Mouse (Mus musculus) central nervous system, embryonic 11.5 days (tissue): ENCODE results near the gene Cd3eap. TPM values are rescaled to one million over a fixed set of nuclear protein-coding genes. Genes with fewer than 3 reads are reported as not detected.

Experiments
- polyA plus RNA-seq: library from polyadenylated mRNA; depleted of rRNA; stranded (reverse); fragments of >200 nt; gene quantifications from 2 replicates; pipeline ENCODE4 v1.2.3, GENCODE M21; 2012; rRNA removed

Gene Cd3eap
- 13.1 and 16.6 TPM in 2 replicates for polyA plus RNA-seq

GRCm38 (mm10) chr7:19359299-19359891 is at the start of gene Cd3eap, which contains the start of gene Ppp1r13l:
TSS of gene Cd3eap (minus strand) at chr7:19359483.
TSS of gene Ppp1r13l (plus strand) at chr7:19359749.

DNA sequence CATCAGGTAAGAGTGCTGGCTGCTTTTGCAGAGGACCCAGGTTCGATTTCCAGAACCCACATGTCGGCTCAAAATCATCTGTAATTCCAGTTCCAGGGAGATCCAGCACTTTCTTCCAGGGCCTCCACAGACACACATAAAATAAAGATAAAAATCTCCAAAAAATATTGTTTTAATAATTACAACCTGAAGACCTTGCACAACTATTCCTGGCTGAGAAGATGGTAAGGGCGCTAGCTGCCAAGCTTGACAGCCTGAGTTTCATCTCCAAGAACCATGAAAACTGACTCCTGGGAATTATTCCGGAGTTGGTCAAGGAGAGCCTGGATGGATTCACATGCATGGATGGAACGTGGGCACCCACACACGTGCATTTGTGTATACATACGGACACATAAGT is 45.2 kb upstream of the Cd3eap start, which contains the start of gene Ckm:
Gene Ckm (plus strand): TSS at position 301 of the 400 bp plus-strand sequence.

DNA sequence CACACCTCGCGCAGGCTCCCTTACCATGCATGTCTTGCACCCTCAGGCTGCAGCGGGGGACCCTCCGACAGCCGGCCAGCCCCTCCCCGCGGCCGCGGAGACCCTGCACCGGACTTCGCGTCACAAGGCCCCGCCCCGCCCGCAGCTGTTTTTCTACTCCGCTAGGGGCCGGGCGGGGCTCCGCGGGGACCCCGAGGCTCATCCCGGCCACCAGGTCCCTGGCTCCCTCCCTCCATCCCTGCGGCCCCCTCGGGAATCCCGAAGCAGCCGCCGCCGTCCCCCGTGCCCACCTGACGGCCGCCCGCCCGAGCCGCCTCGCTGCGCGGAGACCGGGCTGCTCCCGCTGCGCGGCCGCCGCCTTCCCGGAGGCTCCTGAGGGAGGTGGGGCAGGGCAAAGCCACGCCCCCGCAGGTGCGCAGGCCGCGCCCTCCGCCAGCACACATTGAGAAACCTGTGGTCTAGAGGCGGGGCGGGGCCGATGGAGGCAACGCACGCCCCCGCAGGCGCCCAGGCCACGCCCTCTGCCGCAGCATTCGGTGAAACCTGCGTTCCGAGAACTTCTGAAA is 44.5 kb upstream of the Cd3eap start, which contains the start of gene Klc3:
Gene Klc3 (minus strand): TSS at position 374 of the 566 bp plus-strand sequence.

DNA sequence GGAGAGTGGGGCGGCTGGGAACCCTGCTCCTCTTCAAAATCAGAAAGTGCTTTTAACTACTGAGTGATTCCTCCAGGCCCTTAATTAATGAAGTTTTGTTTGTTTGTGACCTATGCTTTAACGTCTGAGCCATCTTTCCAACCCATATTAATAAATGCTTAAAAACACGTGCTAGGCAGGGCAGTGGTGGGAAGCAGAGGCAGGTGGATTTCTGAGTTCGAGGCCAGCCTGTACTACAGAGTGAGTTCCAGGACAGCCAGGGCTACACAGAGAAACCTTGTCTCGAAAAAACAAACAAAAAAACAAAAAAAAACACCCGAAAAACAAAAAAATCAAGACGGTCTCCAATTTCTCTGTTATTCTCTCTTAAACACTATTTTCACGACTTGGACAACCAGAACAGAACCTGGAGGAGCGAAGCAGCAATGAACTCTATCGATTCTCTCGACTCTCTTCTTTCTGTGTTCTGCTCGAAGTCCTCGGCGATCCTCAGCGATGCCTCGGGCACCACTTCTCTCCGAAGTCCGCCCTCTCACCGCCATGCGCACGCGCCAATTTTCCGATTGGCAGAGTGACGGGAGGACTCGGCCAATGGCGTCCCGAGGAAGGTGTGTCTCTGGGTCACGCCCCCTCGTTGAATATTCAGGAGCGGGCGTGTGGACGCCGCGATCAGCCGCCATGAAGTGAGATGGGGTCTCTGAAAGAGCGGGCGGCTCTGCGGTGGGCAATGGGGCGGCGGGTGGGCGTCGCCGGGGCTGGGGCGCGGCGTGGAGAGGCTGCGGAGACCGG is 22.3 kb upstream of the Cd3eap start, which contains the start of gene Ercc2:
Gene Ercc2 (plus strand): TSS at position 634 of the 789 bp plus-strand sequence.

DNA sequence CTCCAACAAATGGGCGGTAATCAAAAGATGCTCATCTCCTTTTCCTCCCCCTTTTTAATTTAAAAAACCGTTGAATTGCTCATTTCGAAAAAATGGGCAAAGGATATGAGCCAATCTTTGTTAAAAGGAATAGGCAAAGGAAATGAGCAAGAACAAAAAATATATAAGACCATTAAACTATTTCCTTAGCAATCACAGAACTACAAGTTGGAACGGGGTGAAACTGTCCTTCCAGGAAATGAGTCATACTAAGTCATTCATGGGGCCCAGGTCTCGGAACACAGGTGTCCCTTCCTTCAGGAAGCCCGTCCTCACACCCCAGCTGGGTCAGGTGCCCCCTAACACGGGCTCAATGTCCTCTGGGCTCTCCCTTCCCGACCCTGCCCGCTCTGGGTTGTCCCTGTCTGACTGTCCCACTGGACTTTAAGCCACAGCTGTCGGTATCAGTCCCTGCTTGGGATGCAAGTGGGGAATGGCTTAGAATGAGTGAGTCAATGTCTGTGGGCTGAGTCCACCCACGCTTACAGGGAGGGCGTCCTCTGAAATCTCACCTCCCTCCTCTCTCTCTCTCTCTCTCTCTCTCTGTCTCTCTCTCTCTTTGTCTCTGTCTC is 14.9 kb downstream of the Cd3eap start, which contains the start of gene Ercc1:
Gene Ercc1 (plus strand): TSS at position 542 of the 611 bp plus-strand sequence.

DNA sequence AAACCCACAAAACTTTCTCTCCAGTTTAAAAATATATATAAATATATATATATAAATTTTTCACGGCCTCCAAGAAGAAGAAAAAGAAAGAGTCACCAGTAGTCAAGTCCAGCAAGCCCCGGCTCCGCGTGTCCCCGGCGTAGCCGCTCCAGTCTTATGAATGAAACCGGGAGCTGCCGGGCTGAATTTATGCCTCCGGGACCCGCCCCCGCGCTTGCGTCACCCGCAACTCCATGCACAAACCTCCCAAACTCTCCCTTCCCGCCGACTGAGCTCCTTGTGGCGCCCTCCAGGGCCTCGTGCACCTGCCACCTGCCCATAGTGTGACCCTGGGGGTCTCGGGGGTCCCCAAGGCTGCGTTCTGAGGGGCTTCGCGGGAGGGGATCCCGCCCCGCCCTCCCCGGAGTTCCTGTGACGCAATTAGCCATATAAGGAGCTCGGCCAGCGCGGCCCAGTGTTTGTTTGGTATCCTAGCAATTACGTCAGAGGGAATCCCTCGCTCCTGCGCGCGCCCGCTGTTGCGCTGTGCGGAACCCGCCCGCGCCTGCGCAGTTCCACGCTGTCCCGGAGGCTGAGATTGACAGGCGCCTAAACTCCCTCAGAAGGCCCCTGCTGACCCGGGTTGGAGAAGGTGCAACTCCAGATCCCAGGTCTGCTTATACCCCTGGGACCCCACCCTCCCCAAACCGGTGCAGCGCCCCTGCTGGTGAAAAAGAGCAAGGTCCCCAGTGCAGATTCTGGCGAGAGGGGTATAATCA is 49.2 kb downstream of the Cd3eap start, which contains the start of gene Fosb:
Gene Fosb (minus strand): TSS at position 168 of the 758 bp plus-strand sequence.

Other genes starting within 250 kb of the Cd3eap start
- 0.97 and 3.3 TPM in 2 replicates for gene Gm4969, start 241.1 kb downstream of the Cd3eap start, polyA plus RNA-seq
- gene Fbxo46, start 239.6 kb downstream of the Cd3eap start, polyA plus RNA-seq, result 10.6 and 11.1 TPM in 2 replicates
- gene Qpctl, start 210.2 kb downstream of the Cd3eap start, polyA plus RNA-seq, result 9.8 and 13.3 TPM in 2 replicates
- gene Snrpd2, start 209.8 kb downstream of the Cd3eap start, polyA plus RNA-seq, result 200 and 212 TPM in 2 replicates
- gene Gipr, start 193.4 kb downstream of the Cd3eap start, polyA plus RNA-seq, result 2.4 and 3.1 TPM in 2 replicates
- 26.1 and 34.5 TPM in 2 replicates for gene Eml2, start 183.1 kb downstream of the Cd3eap start, polyA plus RNA-seq
- gene Gpr4, start 146.9 kb downstream of the Cd3eap start, polyA plus RNA-seq, result 1.6 and 4.5 TPM in 2 replicates
- 24.3 and 29.1 TPM in 2 replicates for gene Opa3, start 131.1 kb downstream of the Cd3eap start, polyA plus RNA-seq
- 67.2 and 70.5 TPM in 2 replicates for gene Vasp, start 87.7 kb downstream of the Cd3eap start, polyA plus RNA-seq
- 0.10 and 0.32 TPM in 2 replicates for gene Ppm1n, start 79.4 kb downstream of the Cd3eap start, polyA plus RNA-seq
- gene Rtn2, start 76.9 kb downstream of the Cd3eap start, polyA plus RNA-seq, result 46.8 and 47.1 TPM in 2 replicates
- gene Fosb, start 49.4 kb downstream of the Cd3eap start, polyA plus RNA-seq, result 0.06 and 0.07 TPM in 2 replicates
- 63.7 and 67.6 TPM in 2 replicates for gene Ercc1, start 14.7 kb downstream of the Cd3eap start, polyA plus RNA-seq
- 11.1 and 11.8 TPM in 2 replicates for gene Ppp1r13l, start 266 bp upstream of the Cd3eap start, polyA plus RNA-seq
- 53.3 and 59.0 TPM in 2 replicates for gene Ercc2, start 22.5 kb upstream of the Cd3eap start, polyA plus RNA-seq
- 1.8 and 2.0 TPM in 2 replicates for gene Klc3, start 44.6 kb upstream of the Cd3eap start, polyA plus RNA-seq
- 0.40 and 0.76 TPM in 2 replicates for gene Ckm, start 45.3 kb upstream of the Cd3eap start, polyA plus RNA-seq
- gene Mark4, start 99.3 kb upstream of the Cd3eap start, polyA plus RNA-seq, result 33.8 and 41.7 TPM in 2 replicates
- gene Exoc3l2, start 103.8 kb upstream of the Cd3eap start, polyA plus RNA-seq, result 2.1 and 2.9 TPM in 2 replicates
- gene Bloc1s3, start 148.9 kb upstream of the Cd3eap start, polyA plus RNA-seq, result 6.3 and 9.5 TPM in 2 replicates
- 36.1 and 56.2 TPM in 2 replicates for gene Trappc6a, start 148.9 kb upstream of the Cd3eap start, polyA plus RNA-seq
- gene Nkpd1, start 158.4 kb upstream of the Cd3eap start, polyA plus RNA-seq, result 0.10 and 0.15 TPM in 2 replicates
- gene Ppp1r37, start 203.6 kb upstream of the Cd3eap start, polyA plus RNA-seq, result 59.4 and 66.9 TPM in 2 replicates
- 1.0 and 1.3 TPM in 2 replicates for gene Zfp296, start 217.8 kb upstream of the Cd3eap start, polyA plus RNA-seq
- gene Gemin7, start 218.1 kb upstream of the Cd3eap start, polyA plus RNA-seq, result 40.7 and 66.6 TPM in 2 replicates
- 134 and 154 TPM in 2 replicates for gene Clasrp, start 245.0 kb upstream of the Cd3eap start, polyA plus RNA-seq